14 mouse cellular contexts compared by ENCODE assay signal in the genomic region with DNA sequence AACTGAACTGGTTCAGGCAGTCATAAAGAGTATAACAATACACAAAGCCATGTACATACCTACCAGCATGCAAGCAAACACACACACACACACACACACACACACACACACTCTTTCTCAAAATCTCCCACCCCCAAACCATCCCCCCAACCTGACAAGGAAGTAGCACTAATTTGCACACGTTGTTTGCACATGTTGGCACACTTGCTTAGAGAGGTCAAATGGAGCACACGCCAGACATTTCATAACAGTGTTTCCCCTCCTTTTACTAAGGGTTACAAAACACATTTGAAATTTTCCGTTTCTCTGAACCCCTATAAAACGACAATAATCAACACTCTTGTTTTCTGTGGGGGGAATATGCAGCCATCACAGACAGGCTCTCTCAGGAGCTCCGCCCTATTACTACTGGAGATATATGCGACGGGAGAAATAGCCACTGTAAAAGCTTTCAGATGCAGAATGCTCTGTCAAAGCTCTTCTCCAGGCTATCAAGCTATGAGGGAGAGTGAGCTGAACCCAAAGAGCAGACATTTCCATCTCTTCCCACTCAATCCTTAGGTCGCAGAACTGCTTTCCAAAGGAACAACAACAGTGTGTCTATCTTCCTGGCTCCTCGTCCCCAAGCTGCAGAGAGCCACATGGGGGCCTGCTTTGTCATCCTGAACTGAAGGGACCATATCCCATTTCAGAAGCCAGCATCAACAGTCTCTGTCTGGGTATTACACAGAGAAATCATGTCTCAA. TPM values are rescaled to one million over a fixed set of nuclear protein-coding genes. Genes with fewer than 3 reads are reported as not detected.
DNase-seq lines count a peak whose midpoint lies in the region; ATAC-seq and TF ChIP-seq lines count a peak whose summit lies in the region.
"Had no signal": no experiment of that assay in that cellular context is flagged by ENCODE, and none has a peak within 500 bp of the region (broad histone marks: within the 10 kb centered on the region; RNA-seq: fewer than 3 reads in every experiment).

No protein-coding gene starts in this region.

- no peak for DNase-seq in layer of hippocampus, adult 2 months (ENCODE audit: low spot score in 2 of 2)
- DNase-seq in layer of hippocampus, adult 18-20 months (ENCODE audit: low spot score in 2 of 2) = no peak
- DNase-seq in spleen, adult 2 months (ENCODE audit: low read depth in 1 of 2, low spot score in 2 of 2) = no peak
- no peak for DNase-seq in spleen, adult 18-20 months
- DNase-seq in stomach, postnatal 0 days (ENCODE audit: low spot score) = no peak
- no peak for DNase-seq in adrenal gland, postnatal 14 days
- DNase-seq in cerebellum, adult 18-20 months = no peak

- no peak for TF ChIP-seq POLR2A in spleen, adult 2 months (IDR thresholded peaks at IDR 0.05; ENCODE audit: low read depth, low read length)

- no peak overlapping the region for H3K4me2 ChIP-seq in limb, embryonic 13.5 days (replicated peaks)
- no peak overlapping the region for H3K4me2 ChIP-seq in stomach, postnatal 0 days (replicated peaks; ENCODE audit: low read depth)
- H3K4me2 ChIP-seq: hindbrain, embryonic 12.5 days had no signal

- no peak for TF ChIP-seq CTCF in layer of hippocampus, adult 2 months (conservative IDR thresholded peaks at IDR 0.05)
- no peak for TF ChIP-seq CTCF in spleen, adult 2 months (IDR thresholded peaks at IDR 0.05; ENCODE audit: extremely low read depth, insufficient read depth, insufficient read length, insufficient replicate concordance)
- no peak for TF ChIP-seq CTCF in stomach, postnatal 0 days (IDR thresholded peaks at IDR 0.05; ENCODE audit: low read depth)

- H3K9ac ChIP-seq in limb, embryonic 13.5 days = 0 out of 2 replicates have a peak overlapping the region, but pooled peaks have one; percentile 4
- H3K9ac ChIP-seq in stomach, postnatal 0 days (ENCODE audit: low read length) = 0 out of 2 replicates have a peak overlapping the region, but pooled peaks have one; percentile 23
- H3K9ac ChIP-seq: hindbrain, embryonic 12.5 days had no signal

- no peak for ATAC-seq in limb, embryonic 13.5 days (ENCODE audit: low FRiP score, low read depth)
- no peak for ATAC-seq in stomach, postnatal 0 days (ENCODE audit: low FRiP score, low TSS enrichment)
- ATAC-seq: intestine, embryonic 16.5 days; Patski had no signal

- WGBS in spleen, adult 2 months = 63% methylated on average over 9 of the region's 9 CpGs
- WGBS in limb, embryonic 13.5 days = 52% methylated on average over 9 of the region's 9 CpGs
- 40% methylated on average over 9 of the region's 9 CpGs for WGBS in stomach, postnatal 0 days

- no peaks in the 10 kb centered on the region for H3K36me3 ChIP-seq in spleen, adult 2 months (ENCODE audit: control insufficient read depth, insufficient read depth, low read length)
- H3K36me3 ChIP-seq in limb, embryonic 13.5 days = no peaks in the 10 kb centered on the region
- H3K36me3 ChIP-seq in stomach, postnatal 0 days (ENCODE audit: control insufficient read depth, insufficient read depth, low read length) = no peaks in the 10 kb centered on the region
- H3K36me3 ChIP-seq: hindbrain, embryonic 12.5 days had no signal

- no peaks in the 10 kb centered on the region for H3K27me3 ChIP-seq in spleen, adult 2 months (ENCODE audit: control insufficient read depth, insufficient read depth, low read length)
- no peaks in the 10 kb centered on the region for H3K27me3 ChIP-seq in limb, embryonic 13.5 days
- H3K27me3 ChIP-seq in stomach, postnatal 0 days (ENCODE audit: control insufficient read depth, insufficient read depth, low read length) = no peaks in the 10 kb centered on the region
- H3K27me3 ChIP-seq: hindbrain, embryonic 12.5 days; Patski had no signal

- H3K9me3 ChIP-seq in limb, embryonic 13.5 days = no peaks in the 10 kb centered on the region
- H3K9me3 ChIP-seq in stomach, postnatal 0 days (ENCODE audit: control insufficient read depth, low read length) = no peaks in the 10 kb centered on the region
- H3K9me3 ChIP-seq: hindbrain, embryonic 12.5 days had no signal

- H3K27ac ChIP-seq in layer of hippocampus, adult 2 months = peak overlapping the region; percentile 99
- H3K27ac ChIP-seq in spleen, adult 2 months (ENCODE audit: insufficient read depth, low read length) = 0 out of 2 replicates have a peak overlapping the region, but pooled peaks have one; percentile 23
- peak overlapping the region; percentile 78; the same call in 1 of the 2 replicates for H3K27ac ChIP-seq in limb, embryonic 13.5 days
- peak overlapping the region; percentile 65 for H3K27ac ChIP-seq in stomach, postnatal 0 days (replicated peaks)
- H3K27ac ChIP-seq: hindbrain, embryonic 12.5 days had no signal

- H3K4me3 ChIP-seq in layer of hippocampus, adult 2 months = no peak overlapping the region
- no peak overlapping the region for H3K4me3 ChIP-seq in spleen, adult 2 months (ENCODE audit: extremely low read depth, insufficient read depth, insufficient read length)
- H3K4me3 ChIP-seq in limb, embryonic 13.5 days = no peak overlapping the region
- no peak overlapping the region for H3K4me3 ChIP-seq in stomach, postnatal 0 days (ENCODE audit: low read depth, low read length)
- H3K4me3 ChIP-seq: hindbrain, embryonic 12.5 days had no signal

- peaks cover 41% of the 10 kb centered on the region for H3K4me1 ChIP-seq in spleen, adult 2 months (ENCODE audit: control insufficient read depth, insufficient read depth, insufficient read length)
- H3K4me1 ChIP-seq in limb, embryonic 13.5 days = peaks cover 39% of the 10 kb centered on the region
- peaks cover 7% of the 10 kb centered on the region; the same call in 1 of the 2 replicates for H3K4me1 ChIP-seq in stomach, postnatal 0 days (replicated peaks; ENCODE audit: control insufficient read depth, insufficient read depth)

- TF ChIP-seq EP300 in stomach, postnatal 0 days (optimal IDR thresholded peaks at IDR 0.05) = no peak

RNA-seq across cellular contexts. Expression of a gene that starts 12.8 kb away (rescaled TPM):
- total RNA-seq in layer of hippocampus, adult 2 months (2021) = not detected
- total RNA-seq in layer of hippocampus, adult 18-20 months (2021) = not detected
- polyA plus RNA-seq in spleen, adult 2 months (2012; rRNA removed) = not detected in 2 replicates
- 0.14 TPM in 1 of 2 replicates, not detected in the other for polyA plus RNA-seq in limb, embryonic 13.5 days (2015; fragmentation: Nextera tagmentation; extraction: Ambion mirVana)
- not detected in 2 replicates for polyA plus RNA-seq in stomach, postnatal 0 days (2015; fragmentation: Nextera tagmentation; extraction: Ambion mirVana)
- total RNA-seq in adrenal gland, postnatal 14 days (2021) = not detected in 2 replicates
- total RNA-seq: heart, adult 8-10 months; layer of hippocampus, adult 8-10 months; left cerebral cortex, postnatal 25 days had no signal
- polyA plus RNA-seq: intestine, embryonic 16.5 days; Patski had no signal

RNA-seq across cellular contexts. Expression of a gene that starts 34.9 kb away (rescaled TPM):
- 100 to 1,000 TPM; 200 to 216 TPM for total RNA-seq in layer of hippocampus, adult 2 months (2021)
- total RNA-seq in layer of hippocampus, adult 18-20 months (2021) = 100 to 1,000 TPM; 202 to 217 TPM
- 72.0 and 89.0 TPM in 2 replicates for polyA plus RNA-seq in spleen, adult 2 months (2012; rRNA removed)
- polyA plus RNA-seq in limb, embryonic 13.5 days (2015; fragmentation: Nextera tagmentation; extraction: Ambion mirVana) = 20.1 and 20.9 TPM in 2 replicates
- 25.0 and 26.9 TPM in 2 replicates for polyA plus RNA-seq in stomach, postnatal 0 days (2015; fragmentation: Nextera tagmentation; extraction: Ambion mirVana)
- 85.8 and 102 TPM in 2 replicates for total RNA-seq in adrenal gland, postnatal 14 days (2021)

Comparison
In these comparisons a context has a peak if more than half of its experiments do, and no peak if none do; other contexts are left out.
1. H3K27ac ChIP-seq: peak in every context shown above with its lines; median percentile 99 in layer of hippocampus, adult 2 months; 78 in limb, embryonic 13.5 days; 65 in stomach, postnatal 0 days; 23 in spleen, adult 2 months.